Mouse (Mus musculus): Measurements from ENCODE around the gene Ankrd10. TPM values are rescaled to one million over a fixed set of nuclear protein-coding genes. Genes with fewer than 3 reads are reported as not detected.
"Not testable (repeated sequence)": the region's sequence is repeated elsewhere in the genome, so short reads cannot be mapped to it uniquely, and the experiment has no call there.

The Ankrd10 gene
- polyA plus RNA-seq (2012; ENCODE audit: insufficient read depth, insufficient read length, low replicate concordance, missing spikeins), result not detected in 2 replicates

- Histone ChIP-seq H3K4me3 (ENCODE audit: insufficient read depth, low read depth, low read length) (peak within 1 kb of the TSS; percentile 98), H3K27ac (ENCODE audit: insufficient read depth, low read depth, low read length) (peak within 1 kb of the TSS; percentile 98), H3K4me1 (ENCODE audit: control insufficient read depth, insufficient read depth, low read length) (peaks cover 14% of the 10 kb centered on the region)
- TF ChIP-seq CTCF (IDR thresholded peaks at IDR 0.05; ENCODE audit: insufficient read depth, low read depth, low read length), result no peak
- peak; percentile 92 for TF ChIP-seq POLR2A (IDR thresholded peaks at IDR 0.05; ENCODE audit: insufficient read depth, low read depth, low read length)
- WGBS, result under 1% methylated on average over 40 of the region's 40 CpGs
These were observed at the start of gene Ankrd10 for GRCm38 (mm10) chr8:11635611-11636081. Gene Ankrd10 (minus strand): TSS chr8:11635757.

DNA sequence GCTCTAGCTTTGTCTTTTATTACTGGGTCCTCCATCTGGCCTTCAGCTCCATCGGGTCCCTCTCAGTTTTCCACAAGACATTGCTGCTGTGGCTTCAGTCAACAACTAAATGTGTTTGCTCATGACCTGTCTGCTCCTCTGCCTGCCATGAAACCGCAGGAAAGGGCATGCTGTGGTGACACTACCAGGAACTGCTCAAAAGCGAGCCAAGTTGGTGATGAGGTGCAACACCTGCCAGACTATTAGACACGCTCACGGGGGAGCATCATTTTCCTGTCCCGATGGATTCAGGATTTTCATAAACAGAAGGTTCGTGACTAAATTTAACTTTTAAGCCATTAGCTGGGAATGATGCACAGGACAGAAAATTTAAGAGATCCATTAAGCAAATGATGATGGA lies 49.0 kb upstream of the Ankrd10 start:
- H3K4me1 ChIP-seq (ENCODE audit: control insufficient read depth, insufficient read depth, low read length), result no peaks in the 10 kb centered on the region
- no peak overlapping the region for H3K27ac ChIP-seq (ENCODE audit: insufficient read depth, low read depth, low read length)
- no peak overlapping the region for H3K4me3 ChIP-seq (ENCODE audit: insufficient read depth, low read depth, low read length)
- TF ChIP-seq CTCF (IDR thresholded peaks at IDR 0.05; ENCODE audit: insufficient read depth, low read depth, low read length) (no peak), POLR2A (IDR thresholded peaks at IDR 0.05; ENCODE audit: insufficient read depth, low read depth, low read length) (no peak)
- 89% methylated on average over 7 of the region's 7 CpGs for WGBS

GRCm38 (mm10) chr8:11668308-11668707 lies 32.8 kb upstream of the Ankrd10 start:
- Histone ChIP-seq H3K4me3 (ENCODE audit: insufficient read depth, low read depth, low read length) (no peak overlapping the region), H3K4me1 (ENCODE audit: control insufficient read depth, insufficient read depth, low read length) (no peaks in the 10 kb centered on the region), H3K27ac (ENCODE audit: insufficient read depth, low read depth, low read length) (no peak overlapping the region)
- 79% methylated on average over 2 of the region's 2 CpGs for WGBS
- TF ChIP-seq CTCF (IDR thresholded peaks at IDR 0.05; ENCODE audit: insufficient read depth, low read depth, low read length) (no peak), POLR2A (IDR thresholded peaks at IDR 0.05; ENCODE audit: insufficient read depth, low read depth, low read length) (no peak)

GRCm38 (mm10) chr8:11666023-11666716 lies 30.6 kb upstream of the Ankrd10 start:
- not testable (repeated sequence) for H3K4me1 ChIP-seq (ENCODE audit: control insufficient read depth, insufficient read depth, low read length); H3K27ac ChIP-seq (ENCODE audit: insufficient read depth, low read depth, low read length); H3K4me3 ChIP-seq (ENCODE audit: insufficient read depth, low read depth, low read length)
- 60% methylated on average over 20 of the region's 20 CpGs for WGBS

- WGBS, result 86% methylated on average over 3 of the region's 3 CpGs
- Histone ChIP-seq H3K4me3 (ENCODE audit: insufficient read depth, low read depth, low read length) (no peak overlapping the region), H3K27ac (ENCODE audit: insufficient read depth, low read depth, low read length) (no peak overlapping the region), H3K4me1 (ENCODE audit: control insufficient read depth, insufficient read depth, low read length) (no peaks in the 10 kb centered on the region)
- TF ChIP-seq POLR2A (IDR thresholded peaks at IDR 0.05; ENCODE audit: insufficient read depth, low read depth, low read length), result no peak
- TF ChIP-seq CTCF (IDR thresholded peaks at IDR 0.05; ENCODE audit: insufficient read depth, low read depth, low read length), result no peak
These were observed 26.4 kb upstream of the Ankrd10 start for GRCm38 (mm10) chr8:11661969-11662368.

- 85% methylated on average over 5 of the region's 5 CpGs for WGBS
- H3K4me1 ChIP-seq (ENCODE audit: control insufficient read depth, insufficient read depth, low read length), result no peaks in the 10 kb centered on the region
- TF ChIP-seq CTCF (IDR thresholded peaks at IDR 0.05; ENCODE audit: insufficient read depth, low read depth, low read length), result no peak
- no peak for TF ChIP-seq POLR2A (IDR thresholded peaks at IDR 0.05; ENCODE audit: insufficient read depth, low read depth, low read length)
- H3K27ac ChIP-seq (ENCODE audit: insufficient read depth, low read depth, low read length), result no peak overlapping the region
- no peak overlapping the region for H3K4me3 ChIP-seq (ENCODE audit: insufficient read depth, low read depth, low read length)
These were observed 14.5 kb upstream of the Ankrd10 start for GRCm38 (mm10) chr8:11650021-11650420.

DNA sequence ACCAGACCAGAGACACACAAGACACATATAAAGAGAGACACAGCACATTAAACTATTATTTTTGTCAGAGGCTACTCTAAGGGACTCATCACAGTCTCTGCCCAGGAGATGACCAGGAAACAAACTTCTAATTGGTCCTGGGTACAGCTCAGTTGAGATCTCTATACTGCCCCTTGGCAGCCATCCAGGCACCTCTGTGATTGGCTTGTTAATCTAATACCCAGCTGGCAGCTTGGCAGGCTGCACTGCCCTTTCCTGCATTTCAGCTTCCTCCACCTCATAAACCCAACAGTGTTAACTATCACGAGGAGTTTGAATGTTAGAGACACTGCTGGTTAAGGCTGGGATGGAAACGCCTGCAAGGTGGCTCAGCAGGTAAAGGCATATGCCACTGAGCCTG lies 7.6 kb upstream of the Ankrd10 start:
- WGBS, result 57% methylated on average over 2 of the region's 2 CpGs
- H3K27ac ChIP-seq (ENCODE audit: insufficient read depth, low read depth, low read length), result no peak overlapping the region
- no peak for TF ChIP-seq CTCF (IDR thresholded peaks at IDR 0.05; ENCODE audit: insufficient read depth, low read depth, low read length)
- no peak for TF ChIP-seq POLR2A (IDR thresholded peaks at IDR 0.05; ENCODE audit: insufficient read depth, low read depth, low read length)
- H3K4me1 ChIP-seq (ENCODE audit: control insufficient read depth, insufficient read depth, low read length), result no peaks in the 10 kb centered on the region
- no peak overlapping the region for H3K4me3 ChIP-seq (ENCODE audit: insufficient read depth, low read depth, low read length)

GRCm38 (mm10) chr8:11640606-11641005 lies 5.0 kb upstream of the Ankrd10 start:
- no peak overlapping the region for H3K27ac ChIP-seq (ENCODE audit: insufficient read depth, low read depth, low read length)
- 87% methylated on average over 2 of the region's 2 CpGs for WGBS
- no peak for TF ChIP-seq CTCF (IDR thresholded peaks at IDR 0.05; ENCODE audit: insufficient read depth, low read depth, low read length)
- TF ChIP-seq POLR2A (IDR thresholded peaks at IDR 0.05; ENCODE audit: insufficient read depth, low read depth, low read length), result no peak
- peaks cover 5% of the 10 kb centered on the region for H3K4me1 ChIP-seq (ENCODE audit: control insufficient read depth, insufficient read depth, low read length)
- no peak overlapping the region for H3K4me3 ChIP-seq (ENCODE audit: insufficient read depth, low read depth, low read length)

DNA sequence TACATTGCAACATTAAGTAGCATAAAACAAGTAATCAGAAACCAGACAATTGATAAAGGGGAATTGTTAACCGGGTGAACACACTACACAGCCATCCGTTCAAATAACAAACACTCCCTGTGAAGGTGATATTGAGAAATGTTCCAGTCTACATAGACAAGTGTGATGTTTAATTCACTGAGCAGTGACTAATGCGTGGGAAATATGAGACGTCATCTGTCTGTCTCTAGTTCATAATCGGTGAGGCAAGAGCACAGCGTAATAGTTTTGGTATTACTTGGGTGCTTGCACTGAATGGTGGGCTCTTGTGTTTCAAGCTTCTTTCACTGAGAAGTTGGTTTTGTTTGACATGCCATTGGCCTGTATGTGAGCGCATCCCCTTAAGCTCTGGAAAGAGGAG lies 2.0 kb upstream of the Ankrd10 start:
- H3K4me3 ChIP-seq (ENCODE audit: insufficient read depth, low read depth, low read length), result no peak overlapping the region
- WGBS, result 93% methylated on average over 7 of the region's 7 CpGs
- no peak for TF ChIP-seq CTCF (IDR thresholded peaks at IDR 0.05; ENCODE audit: insufficient read depth, low read depth, low read length)
- TF ChIP-seq POLR2A (IDR thresholded peaks at IDR 0.05; ENCODE audit: insufficient read depth, low read depth, low read length), result no peak
- peaks cover 14% of the 10 kb centered on the region for H3K4me1 ChIP-seq (ENCODE audit: control insufficient read depth, insufficient read depth, low read length)
- no peak overlapping the region for H3K27ac ChIP-seq (ENCODE audit: insufficient read depth, low read depth, low read length)

Data from olfactory bulb, adult 2 months (tissue).